Mouse (Mus musculus): ENCODE measurements around the gene Emid1. TPM values are rescaled to one million over a fixed set of nuclear protein-coding genes. Genes with fewer than 3 reads are reported as not detected.

Gene Emid1
- polyA plus RNA-seq (2017; shearing (Covaris generic)) = 5.1 TPM

DNA sequence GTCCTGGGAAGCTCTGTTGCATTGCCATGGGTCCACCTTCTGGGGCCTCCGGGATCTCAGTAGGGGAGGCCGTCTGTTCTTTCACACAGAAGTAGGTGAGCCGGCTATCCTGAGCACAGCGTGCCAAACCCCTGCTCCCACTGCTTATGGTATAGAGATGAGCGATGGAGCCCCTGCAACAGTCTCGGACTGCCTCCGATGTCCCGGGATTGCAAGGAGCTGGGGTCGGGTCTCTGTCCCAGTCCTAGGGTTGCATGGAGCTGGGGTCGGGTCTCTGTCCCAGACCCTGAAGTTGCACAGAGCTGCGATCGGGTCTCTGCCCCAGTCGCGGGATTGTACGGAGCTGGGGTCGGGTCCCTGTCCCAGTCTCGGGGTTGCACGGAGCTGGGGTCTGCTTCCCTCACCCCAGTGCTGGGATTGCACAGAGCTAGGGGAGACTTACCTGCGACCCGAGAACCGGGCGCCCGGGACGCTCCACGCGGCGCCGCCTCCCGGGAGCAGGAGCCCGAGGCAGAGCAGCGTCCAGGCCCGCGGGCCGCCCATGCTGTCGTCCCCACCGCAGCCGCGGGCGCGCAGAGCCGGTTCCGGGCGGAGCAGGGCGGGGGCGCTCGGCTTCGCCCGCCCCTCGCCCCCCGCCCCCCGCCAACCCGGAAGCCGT, at the start of gene Emid1:
Emid1 (minus strand) TSS at position 578 of the 658 bp plus-strand sequence.

DNA sequence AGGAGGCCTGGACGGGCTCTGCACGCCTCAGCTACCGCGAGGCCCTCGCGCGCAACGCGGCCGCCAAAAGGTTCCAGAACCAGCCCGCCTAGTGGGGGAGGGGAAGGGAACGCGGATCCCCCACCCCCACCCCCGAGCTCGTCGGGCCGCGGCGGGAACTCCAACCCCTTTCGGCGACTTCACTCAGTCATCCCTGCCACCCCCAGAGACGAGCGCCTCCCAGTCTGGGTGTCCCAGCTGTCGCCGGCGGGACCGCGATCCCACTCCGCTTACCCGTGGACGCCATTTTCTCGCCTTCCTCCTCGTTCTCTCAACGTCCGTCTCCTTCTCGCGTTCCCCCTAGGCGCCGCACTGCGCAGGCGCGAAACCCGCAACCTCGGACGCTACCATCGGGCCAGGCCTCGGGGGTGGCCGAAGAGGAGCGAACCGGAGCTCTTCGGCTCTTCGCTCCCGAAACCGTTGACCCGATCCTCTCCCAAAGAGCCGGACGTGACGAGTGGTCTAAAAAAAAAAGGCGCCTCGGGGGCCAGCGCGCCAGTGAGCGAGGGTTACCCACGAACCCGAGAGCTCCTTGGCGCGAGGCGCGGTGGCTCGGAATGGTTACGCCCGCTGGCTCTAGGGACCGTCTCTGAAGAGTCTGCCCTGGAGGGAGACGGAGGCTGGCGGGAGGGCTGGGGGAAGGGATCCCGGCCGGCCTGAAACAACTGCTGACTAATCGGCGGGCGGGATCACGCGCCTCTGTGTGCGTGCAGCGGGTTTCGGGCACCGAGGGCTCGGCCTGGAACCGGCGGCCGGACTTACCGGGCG, 53.1 kb downstream of the Emid1 start, which contains the start of the genes Rhbdd3 and Ewsr1:
Rhbdd3 (plus strand) TSS at position 191 of the 807 bp plus-strand sequence.
Ewsr1 (minus strand) TSS at position 531 of the 807 bp plus-strand sequence.

DNA sequence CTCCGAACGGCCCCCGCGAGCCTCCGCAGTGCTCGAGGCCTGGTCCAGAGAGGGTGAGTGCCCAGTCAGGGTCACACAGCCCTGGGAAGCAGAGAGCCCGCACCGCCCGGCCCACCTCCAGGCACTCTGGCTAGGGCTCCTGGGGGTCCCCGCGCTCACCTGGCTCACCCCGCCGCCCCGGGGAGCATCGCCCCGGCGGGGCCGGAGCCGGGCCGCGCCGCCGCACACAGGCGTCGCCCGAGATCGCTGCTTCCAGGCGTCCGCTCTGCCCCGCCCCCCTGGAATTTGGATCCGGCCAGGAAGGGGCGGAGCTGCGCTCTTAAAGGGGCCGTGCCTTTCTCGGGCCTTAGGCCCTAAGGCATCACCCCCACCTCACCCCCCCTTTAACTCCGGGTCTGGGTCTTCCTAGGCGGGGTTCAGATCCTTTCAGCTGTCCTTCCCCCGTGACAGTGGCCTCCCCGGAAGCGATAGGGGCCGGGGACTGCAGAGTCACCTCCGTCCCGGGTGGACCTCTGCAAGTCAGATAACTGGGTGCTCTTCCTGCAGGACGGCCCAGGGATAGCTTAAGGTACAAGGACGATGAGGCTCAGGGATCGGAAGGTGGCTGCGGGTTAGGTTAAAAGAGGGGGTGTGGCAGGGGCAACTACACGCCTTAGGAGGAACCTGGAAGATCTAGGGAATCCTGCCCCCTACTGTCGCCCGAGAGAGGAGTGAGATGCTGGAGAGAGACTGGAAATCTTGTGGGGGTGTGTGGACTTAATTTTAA, 86.8 kb downstream of the Emid1 start, which contains the start of gene Gas2l1:
Gas2l1 (minus strand) TSS at position 272 of the 766 bp plus-strand sequence.

DNA sequence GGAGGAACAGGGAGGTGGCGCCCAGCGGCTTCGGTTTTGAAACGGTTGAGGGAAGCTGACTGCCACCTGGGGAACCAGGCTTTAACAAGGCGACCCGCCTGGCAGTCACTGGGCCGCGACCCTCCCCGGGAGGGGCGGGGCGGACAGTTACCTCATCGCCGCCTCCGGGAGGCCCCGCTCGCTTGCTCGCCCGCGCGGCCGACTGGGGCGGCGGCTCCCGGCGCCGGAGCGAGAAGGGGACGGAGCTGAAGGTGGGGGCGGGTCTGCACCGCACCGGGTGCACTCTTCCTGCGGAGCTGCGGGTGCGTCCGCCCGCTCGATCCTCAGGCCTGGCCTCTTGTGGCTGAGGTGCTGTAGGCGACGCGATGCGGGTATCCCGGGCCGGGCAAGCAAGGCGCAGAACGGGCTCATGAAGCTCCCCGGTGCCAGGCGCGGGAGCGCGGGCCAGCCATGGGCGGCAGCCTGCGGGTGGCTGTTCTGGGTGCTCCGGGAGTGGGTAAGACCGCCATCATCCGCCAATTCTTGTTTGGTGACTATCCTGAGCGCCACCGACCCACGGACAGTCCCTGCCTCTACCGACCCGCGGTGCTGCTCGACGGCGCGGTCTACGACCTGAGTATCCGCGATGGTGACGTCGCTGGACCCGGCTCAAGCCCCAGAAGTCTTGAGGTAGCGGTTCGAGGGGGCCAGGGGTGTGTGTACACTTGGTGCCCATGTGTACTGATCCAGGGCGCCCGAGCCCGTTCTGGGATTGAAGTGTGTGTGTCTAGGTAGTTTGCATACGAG, 94.0 kb downstream of the Emid1 start, which contains the start of gene Rasl10a:
Rasl10a (plus strand) TSS at position 273 of the 786 bp plus-strand sequence.

Other genes starting within 250 kb of the Emid1 start
- 11.5 TPM for gene Nefh, start 204.2 kb downstream of the Emid1 start, polyA plus RNA-seq (2017; shearing (Covaris generic))
- 99.1 TPM for gene Ap1b1, start 165.4 kb downstream of the Emid1 start, polyA plus RNA-seq (2017; shearing (Covaris generic))
- gene Rasl10a, start 94.1 kb downstream of the Emid1 start, polyA plus RNA-seq (2017; shearing (Covaris generic)) = 0.16 TPM
- gene Gas2l1, start 86.9 kb downstream of the Emid1 start, polyA plus RNA-seq (2017; shearing (Covaris generic)) = 4.7 TPM
- gene Rhbdd3, start 53.3 kb downstream of the Emid1 start, polyA plus RNA-seq (2017; shearing (Covaris generic)) = 6.4 TPM
- 762 TPM for gene Ewsr1, start 53.0 kb downstream of the Emid1 start, polyA plus RNA-seq (2017; shearing (Covaris generic))
- gene Kremen1, start 109.3 kb upstream of the Emid1 start, polyA plus RNA-seq (2017; shearing (Covaris generic)) = 11.2 TPM